In the genomic region with DNA sequence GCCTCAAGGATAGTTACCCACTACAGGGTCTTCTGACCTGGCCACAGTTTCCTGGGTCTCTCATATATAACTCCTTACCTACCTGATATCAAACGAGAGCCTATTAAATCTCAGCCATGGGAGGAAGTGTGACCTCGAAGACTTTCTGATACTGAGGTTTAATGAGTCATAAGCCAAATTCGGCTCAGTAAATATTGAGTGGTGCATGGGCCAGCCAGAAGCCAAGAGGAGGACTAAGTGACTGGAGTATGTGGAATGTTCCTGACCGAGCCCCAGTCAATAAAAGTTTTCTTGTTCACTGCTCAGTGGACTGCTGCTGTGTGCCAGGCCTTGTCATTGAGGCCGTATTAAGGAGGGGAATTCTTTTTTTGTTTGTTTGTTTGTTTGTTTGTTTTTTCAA, we compare ENCODE assay signal across 24 mouse cellular contexts. TPM values are rescaled to one million over a fixed set of nuclear protein-coding genes. Genes with fewer than 3 reads are reported as not detected.
DNase-seq lines count a peak whose midpoint lies in the region; ATAC-seq and TF ChIP-seq lines count a peak whose summit lies in the region.
"Had no signal": no experiment of that assay in that cellular context is flagged by ENCODE, and none has a peak within 500 bp of the region (broad histone marks: within the 10 kb centered on the region; RNA-seq: fewer than 3 reads in every experiment).

No protein-coding gene starts in this region.

- intact Hi-C loops in heart, postnatal 10 days (cut with DNase I) = no loop called here
- intact Hi-C loops in gastrocnemius, adult 2 months (cut with DNase I) = no loop called here

- POLR2A ChIA-PET in Patski (lab: Charles Lee) = no interaction called here

- H3ac ChIP-seq in myocyte (ENCODE audit: control insufficient read depth, insufficient read length) = no peak overlapping the region

- H3K79me2 ChIP-seq in myocyte (ENCODE audit: control insufficient read depth, insufficient read depth) = no peaks in the 10 kb centered on the region

- CTCF ChIA-PET in Patski (lab: Charles Lee) = no interaction called here

- TF ChIP-seq CTCF in Patski (IDR thresholded peaks at IDR 0.05) = no peak
- no peak for TF ChIP-seq CTCF in gastrocnemius, adult 2 months (IDR thresholded peaks at IDR 0.05)

- peak overlapping the region; percentile 42 for H3K4me2 ChIP-seq in myocyte (ENCODE audit: low read depth)
- H3K4me2 ChIP-seq: heart, embryonic 15.5 days; liver, embryonic 11.5 days had no signal

- 75% methylated on average over 5 of the region's 5 CpGs for WGBS in heart, embryonic 10.5 days
- WGBS in limb, embryonic 10.5 days = 85% methylated on average over 5 of the region's 5 CpGs

- in situ Hi-C loops in Patski (cut with MboI; ENCODE audit: low pct_unique_long_range_greater_than_20kb) = loop anchor here (5.0 kb wide), 1 partner anchor 1719 kb away; no protein-coding TSS in a partner anchor

- no peak for ATAC-seq in Patski
- ATAC-seq: hindbrain, postnatal 0 days had no signal

- H3K27ac ChIP-seq in heart, embryonic 10.5 days = no peak overlapping the region
- no peak overlapping the region for H3K27ac ChIP-seq in gastrocnemius, adult 2 months
- no peak overlapping the region for H3K27ac ChIP-seq in limb, embryonic 10.5 days
- H3K27ac ChIP-seq: heart, embryonic 15.5 days; hindbrain, postnatal 0 days had no signal

- no peaks in the 10 kb centered on the region for H3K9me3 ChIP-seq in heart, embryonic 10.5 days
- no peaks in the 10 kb centered on the region for H3K9me3 ChIP-seq in limb, embryonic 10.5 days (replicated peaks)
- H3K9me3 ChIP-seq: heart, embryonic 15.5 days; hindbrain, embryonic 10.5 days had no signal

- H3K4me3 ChIP-seq in heart, embryonic 10.5 days = no peak overlapping the region
- no peak overlapping the region for H3K4me3 ChIP-seq in myocyte
- H3K4me3 ChIP-seq in gastrocnemius, adult 2 months = no peak overlapping the region
- H3K4me3 ChIP-seq in limb, embryonic 10.5 days = no peak overlapping the region
- H3K4me3 ChIP-seq: heart, embryonic 15.5 days; hindbrain, embryonic 10.5 days had no signal

- peak; percentile 35 to 41 for DNase-seq in heart, postnatal 10 days
- DNase-seq in heart, embryonic 10.5 days (ENCODE audit: low spot score) = no peak
- peak; percentile 29 for DNase-seq in 416B (ENCODE audit: low read depth)
- DNase-seq in Patski (ENCODE audit: low read depth, low spot score) = peak; percentile 37
- DNase-seq in embryo, embryonic 9.5 days (ENCODE audit: extremely low spot score) = no peak
- no peak for DNase-seq in gastrocnemius, adult 2 months
- DNase-seq in limb, embryonic 10.5 days (ENCODE audit: low spot score) = no peak
- DNase-seq: adrenal gland, postnatal 14 days; cerebellum, adult 11-12 months; cerebellum, postnatal 14 days; kidney, adult 18-20 months; kidney, postnatal 10 days; right cerebral cortex, postnatal 25 days; thymus, postnatal 25 days had no signal

- no peaks in the 10 kb centered on the region for H3K36me3 ChIP-seq in heart, embryonic 10.5 days
- H3K36me3 ChIP-seq in myocyte (ENCODE audit: control insufficient read depth, insufficient read depth) = no peaks in the 10 kb centered on the region
- no peaks in the 10 kb centered on the region for H3K36me3 ChIP-seq in limb, embryonic 10.5 days
- H3K36me3 ChIP-seq: heart, embryonic 15.5 days; hindbrain, embryonic 10.5 days had no signal

- H3K4me1 ChIP-seq in heart, embryonic 10.5 days = 0 out of 2 replicates have a peak, but pooled peaks cover 7% of the 10 kb centered on the region
- H3K4me1 ChIP-seq in limb, embryonic 10.5 days = peaks cover 32% of the 10 kb centered on the region
- H3K4me1 ChIP-seq: heart, embryonic 15.5 days had no signal

- H3K27me3 ChIP-seq in heart, embryonic 10.5 days (ENCODE audit: insufficient read depth, poor library complexity, severe bottlenecking) = peaks cover 33% of the 10 kb centered on the region; the same call in 1 of the 2 replicates
- H3K27me3 ChIP-seq in Patski (no peaks in the 10 kb centered on the region), myocyte (ENCODE audit: control insufficient read depth, insufficient read depth, insufficient read length) (no peaks in the 10 kb centered on the region)
- H3K27me3 ChIP-seq in limb, embryonic 10.5 days (ENCODE audit: low read depth, poor library complexity, severe bottlenecking) = no peaks in the 10 kb centered on the region

- no peak for TF ChIP-seq POLR2A in myocyte (IDR thresholded peaks at IDR 0.05; ENCODE audit: insufficient read length, low read depth)

TF ChIP-seq in myocyte, 11 proteins besides CTCF, POLR2A, EP300 and RAD21:
- TF ChIP-seq TCF12 (IDR thresholded peaks at IDR 0.05; ENCODE audit: insufficient read depth, poor library complexity, severe bottlenecking) (no peak), CEBPB (IDR thresholded peaks at IDR 0.05; ENCODE audit: insufficient read depth, poor library complexity, severe bottlenecking) (no peak), POLR2AphosphoS2 (IDR thresholded peaks at IDR 0.05; ENCODE audit: insufficient read length, low read depth) (no peak), MYOD1 (IDR thresholded peaks at IDR 0.05; ENCODE audit: control insufficient read depth in 1 of 3, insufficient read length in 2 of 3, low read depth in 2 of 3) (no peak), SRF (IDR thresholded peaks at IDR 0.05; ENCODE audit: control insufficient read depth, insufficient read length, low read depth) (no peak), E2F4 (IDR thresholded peaks at IDR 0.05; ENCODE audit: insufficient read depth) (no peak), REST (IDR thresholded peaks at IDR 0.05; ENCODE audit: insufficient read depth, insufficient read length) (no peak), MAX (IDR thresholded peaks at IDR 0.05; ENCODE audit: low read depth) (no peak)

RNA-seq across cellular contexts. Expression of a gene that starts 9.6 kb away (rescaled TPM):
- 1 to 10 TPM; 3.4 to 4.1 TPM for total RNA-seq in heart, postnatal 10 days (2021)
- 0.18 and 0.28 TPM in 2 replicates for polyA plus RNA-seq in heart, embryonic 10.5 days (2016; fragmentation: Nextera tagmentation; extraction: Ambion mirVana)
- polyA plus RNA-seq in Patski (2021) (3.1 TPM), myocyte (2012; fragmentation: generic; extraction: Trizol) (not detected)
- total RNA-seq in gastrocnemius, adult 2 months (2021) = under 1 TPM; 0.17 to 0.31 TPM
- 0.43 and 0.59 TPM in 2 replicates for polyA plus RNA-seq in limb, embryonic 10.5 days (2016; fragmentation: Nextera tagmentation; extraction: Ambion mirVana)
- total RNA-seq: MEL had no signal

RNA-seq across cellular contexts. Expression of a gene that starts 51.5 kb away (rescaled TPM):
- total RNA-seq in heart, postnatal 10 days (2021) = under 1 TPM; 0.22 to 0.64 TPM
- 0.13 TPM in 1 of 2 replicates, not detected in the other for polyA plus RNA-seq in heart, embryonic 10.5 days (2016; fragmentation: Nextera tagmentation; extraction: Ambion mirVana)
- polyA plus RNA-seq in Patski (2021) (not detected), myocyte (2012; fragmentation: generic; extraction: Trizol) (0.04 TPM)
- not detected for total RNA-seq in gastrocnemius, adult 2 months (2021)
- polyA plus RNA-seq in limb, embryonic 10.5 days (2016; fragmentation: Nextera tagmentation; extraction: Ambion mirVana) = not detected in 2 replicates
- total RNA-seq: gastrocnemius, adult 8-10 months; MEL had no signal
- polyA plus RNA-seq: forebrain, embryonic 11.5 days; hindbrain, embryonic 10.5 days; hindbrain, postnatal 0 days; limb, embryonic 11.5 days; midbrain, postnatal 0 days had no signal

Comparison
In these comparisons a context has a peak if more than half of its experiments do, and no peak if none do; other contexts are left out.
1. DNase-seq: peak in heart, postnatal 10 days (2 of 2), 416B (single experiment) and Patski (single experiment); none in heart, embryonic 10.5 days (single experiment), embryo, embryonic 9.5 days (single experiment), gastrocnemius, adult 2 months (single experiment) and limb, embryonic 10.5 days (single experiment).